Mouse (Mus musculus) G1E (cell line): ENCODE data around the gene Ralgapa2.

Source experiments
- CTCF ChIP-seq: IDR thresholded peaks from 2 replicates; pipeline ENCODE4 v1.5.1; 2012; ENCODE audit warnings: low read depth, low read length, inconsistent platforms, mixed read lengths
- GATA1 ChIP-seq: IDR thresholded peaks from 2 replicates; pipeline ENCODE4 v1.6.1; 2012; ENCODE audit warnings: borderline replicate concordance, low read length, inconsistent platforms, mixed read lengths
- POLR2AphosphoS5 ChIP-seq: IDR thresholded peaks from 2 replicates; pipeline ENCODE4 v1.6.1; 2012; ENCODE audit warnings: low read depth, low read length, inconsistent platforms; ENCODE audit not compliant: insufficient replicate concordance
- TAL1 ChIP-seq: conservative IDR thresholded peaks from 2 replicates; pipeline ENCODE4 v1.6.1; 2012; ENCODE audit warnings: low read depth, low read length, inconsistent platforms, mixed read lengths

DNA sequence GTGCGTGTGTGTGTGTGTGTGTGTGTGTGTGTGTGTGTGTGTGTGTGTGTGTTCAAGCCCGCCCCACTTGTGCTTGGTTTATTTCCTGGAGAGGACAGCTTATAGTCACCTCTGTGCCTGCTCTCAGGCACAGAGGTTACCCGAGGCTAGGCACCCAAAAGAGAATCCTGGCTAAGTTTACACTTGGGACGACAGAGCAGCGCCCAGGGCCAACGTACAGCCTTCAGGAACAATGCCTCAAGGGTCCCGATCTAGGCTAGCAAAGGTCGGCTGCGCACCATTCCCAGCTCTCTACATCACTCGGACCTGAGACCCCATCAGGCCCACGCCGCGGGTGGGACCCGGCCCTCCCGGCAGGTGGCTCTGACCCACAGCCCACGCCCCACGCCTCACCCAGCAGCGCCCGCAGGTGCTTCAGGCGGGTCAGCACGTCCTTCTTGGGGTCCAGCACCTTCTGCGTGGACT, 711 bp downstream of the Ralgapa2 start:
- TF ChIP-seq GATA1 (no peak), TAL1 (no peak), CTCF (no peak), POLR2AphosphoS5 (no peak)
